ENCODE assay signal across 1 mouse cellular context in the genomic region with DNA sequence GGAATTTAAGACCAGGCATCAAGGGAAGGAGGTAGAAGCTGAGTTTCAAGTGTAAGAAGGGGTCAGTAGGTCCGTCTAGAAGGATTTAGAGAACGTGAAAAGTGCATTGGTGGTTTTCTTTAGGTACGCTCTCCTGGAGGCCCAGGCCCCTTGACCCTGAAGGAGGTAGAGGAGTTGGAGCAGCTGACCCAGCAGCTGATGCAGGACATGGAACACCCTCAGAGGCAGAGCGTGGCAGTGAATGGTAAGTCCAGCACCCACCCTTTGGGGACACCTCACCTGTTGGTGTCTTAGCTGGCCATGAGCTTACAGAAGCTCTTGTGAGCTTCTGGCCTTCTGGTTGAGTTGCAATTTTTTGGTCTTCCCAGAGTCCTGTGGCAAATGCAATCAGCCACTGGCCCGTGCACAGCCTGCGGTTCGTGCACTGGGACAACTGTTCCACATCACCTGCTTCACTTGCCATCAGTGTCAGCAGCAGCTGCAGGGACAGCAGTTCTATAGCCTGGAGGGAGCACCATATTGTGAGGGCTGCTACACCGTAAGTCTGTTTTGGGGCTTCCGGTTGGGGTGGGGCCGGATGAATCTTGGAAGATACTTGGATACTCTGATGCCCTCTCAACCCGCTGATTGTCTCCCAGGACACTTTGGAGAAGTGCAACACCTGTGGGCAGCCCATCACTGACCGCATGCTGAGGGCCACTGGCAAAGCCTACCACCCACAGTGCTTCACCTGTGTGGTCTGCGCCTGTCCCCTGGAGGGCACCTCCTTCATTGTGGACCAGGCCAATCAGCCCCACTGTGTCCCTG.
TF ChIP-seq lines count a peak whose summit lies in the region.

No protein-coding gene starts in this region.

TF ChIP-seq in myocyte, 11 proteins besides CTCF, POLR2A, EP300 and RAD21:
- no peak for TF ChIP-seq E2F4 (IDR thresholded peaks at IDR 0.05; ENCODE audit: insufficient read depth)
- peak; percentile 12 to 95 (median 95) for TF ChIP-seq MYOG (IDR thresholded peaks at IDR 0.05; ENCODE audit: control insufficient read depth in 1 of 3, insufficient read depth in 1 of 3, insufficient read length in 2 of 3, low read depth in 2 of 3)
- TF ChIP-seq MYOD1 (IDR thresholded peaks at IDR 0.05; ENCODE audit: control insufficient read depth in 1 of 3, insufficient read length in 2 of 3, low read depth in 2 of 3) = peak in 2 of 3 experiments; percentile 89 to 91
- no peak for TF ChIP-seq MAX (IDR thresholded peaks at IDR 0.05; ENCODE audit: low read depth)
- peak; percentile 36 for TF ChIP-seq SRF (IDR thresholded peaks at IDR 0.05; ENCODE audit: control insufficient read depth, insufficient read length, low read depth)
- TF ChIP-seq TCF3 (IDR thresholded peaks at IDR 0.05; ENCODE audit: insufficient read length, low read depth) = peak; percentile 98
- no peak for TF ChIP-seq USF1 (IDR thresholded peaks at IDR 0.05; ENCODE audit: low read depth)
- TF ChIP-seq POLR2AphosphoS2 (IDR thresholded peaks at IDR 0.05; ENCODE audit: insufficient read length, low read depth) = peak; percentile 68
- TF ChIP-seq TCF12 (IDR thresholded peaks at IDR 0.05; ENCODE audit: insufficient read depth, poor library complexity, severe bottlenecking) = peak; percentile 67
